Mouse (Mus musculus) lung, embryonic 15.5 days (tissue): ENCODE data around the gene Map4k5. TPM values are rescaled to one million over a fixed set of nuclear protein-coding genes. Genes with fewer than 3 reads are reported as not detected.
A peak's percentile ranks its signal among the peaks of the same experiment; 100 is the strongest.

Experiments used
- ATAC-seq: fragments of 200-750 bp; cut with Nextera tagmentation; 2 replicates; pipeline ENCODE4 v1.8.0; 2017; ENCODE audit warnings: moderate number of reproducible peaks, borderline replicate concordance; ENCODE audit not compliant: low FRiP score, low TSS enrichment; ENCODE audit errors: extremely low read depth
- H3K27ac ChIP-seq: fragments of 300-500 bp; sonication (generic); 2 replicates; pipeline ENCODE4 v1.5.1; 2015; ENCODE audit warnings: moderate library complexity, mild to moderate bottlenecking, inconsistent platforms
- H3K27me3 ChIP-seq: fragments of 300-500 bp; sonication (generic); 2 replicates; pipeline ENCODE4 v1.6.1; 2015; ENCODE audit warnings: inconsistent platforms
- H3K36me3 ChIP-seq: fragments of 300-500 bp; sonication (generic); 2 replicates; pipeline ENCODE4 v1.6.1; 2015; ENCODE audit warnings: inconsistent platforms
- H3K4me1 ChIP-seq: fragments of 300-500 bp; sonication (generic); 2 replicates; pipeline ENCODE4 v1.6.1; 2015; ENCODE audit warnings: inconsistent platforms
- H3K4me2 ChIP-seq: fragments of 300-500 bp; sonication (generic); 2 replicates; pipeline ENCODE4 v1.6.1; 2015; ENCODE audit warnings: inconsistent platforms, mild to moderate bottlenecking, moderate library complexity
- H3K4me3 ChIP-seq: fragments of 300-500 bp; sonication (generic); 2 replicates; pipeline ENCODE4 v1.5.1; 2015; ENCODE audit warnings: mild to moderate bottlenecking, inconsistent platforms
- H3K9ac ChIP-seq: fragments of 300-500 bp; sonication (generic); 2 replicates; pipeline ENCODE4 v1.6.1; 2015; ENCODE audit warnings: inconsistent platforms
- H3K9me3 ChIP-seq: fragments of 300-500 bp; sonication (generic); 2 replicates; pipeline ENCODE4 v1.6.1; 2016; ENCODE audit warnings: inconsistent platforms
- WGBS: fragments of 180-500 bp; shearing (Covaris S2); methylation state at CpG from one replicate; pipeline ENCODE4 v1.1.7; 2015; 5-methylcytosine and 5-hydroxymethylcytosine counted together
- microRNA counts: library from miRNA; unstranded; fragments of <30 nt; microRNA quantifications from one replicate; lab custom pipeline; 2016
- microRNA-seq: library from miRNA; unstranded; fragments of <30 nt; microRNA quantifications from one replicate; pipeline ENCODE4, GENCODE M21; 2016
- polyA plus RNA-seq: library from polyadenylated mRNA; unstranded; fragments of >200 nt; fragmentation: Nextera tagmentation; extraction: Ambion mirVana; gene quantifications from 2 replicates; pipeline ENCODE4 v1.2.1, GENCODE M21; 2015

Map4k5 gene
- polyA plus RNA-seq, 1 experiment from 2014 or later: 35.6 TPM

GRCm38 (mm10) chr12:69757418-69758141 is 135.4 kb downstream of the Map4k5 start:
- WGBS: 2% methylated on average over 22 of the region's 22 CpGs
- H3K4me2 ChIP-seq: peak overlapping the region; percentile 82
- H3K27ac ChIP-seq: peak overlapping the region; percentile 95
- peak overlapping the region; percentile 36 for H3K4me3 ChIP-seq
- H3K4me1 ChIP-seq: peaks cover 40% of the 10 kb centered on the region
- no peaks in the 10 kb centered on the region for H3K36me3 ChIP-seq
- ATAC-seq: peak; percentile 87
- peak overlapping the region; percentile 37; the same call in 1 of the 2 replicates for H3K9ac ChIP-seq
- no peaks in the 10 kb centered on the region for H3K27me3 ChIP-seq
- no peaks in the 10 kb centered on the region for H3K9me3 ChIP-seq

DNA sequence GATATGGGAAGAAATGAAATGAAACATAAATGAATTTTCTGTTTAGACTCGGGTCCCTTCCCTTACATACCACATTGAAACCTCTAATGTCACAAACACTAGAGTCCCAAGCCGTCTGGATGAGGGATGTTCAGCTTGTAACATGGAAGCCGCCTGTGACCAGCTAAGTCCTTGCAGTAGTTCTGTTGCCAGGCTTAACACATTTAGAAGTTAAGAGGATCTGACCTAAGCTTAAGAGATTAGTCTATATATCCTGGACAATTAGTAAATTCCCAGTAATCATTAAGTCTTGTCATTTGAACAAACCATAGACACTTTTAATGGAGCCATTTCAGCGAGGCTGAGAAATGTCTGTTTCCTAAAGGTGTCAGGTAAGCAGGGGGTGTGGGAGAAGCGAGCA is 137.0 kb downstream of the Map4k5 start:
- peaks cover 52% of the 10 kb centered on the region for H3K4me1 ChIP-seq
- 75% methylated on average over 5 of the region's 5 CpGs for WGBS
- no peak overlapping the region for H3K4me3 ChIP-seq
- H3K27me3 ChIP-seq: no peaks in the 10 kb centered on the region
- 0 out of 2 replicates have a peak overlapping the region, but pooled peaks have one; percentile 47 for H3K27ac ChIP-seq
- no peak overlapping the region for H3K9ac ChIP-seq
- no peaks in the 10 kb centered on the region for H3K36me3 ChIP-seq
- no peak for ATAC-seq
- no peak overlapping the region for H3K4me2 ChIP-seq
- no peaks in the 10 kb centered on the region for H3K9me3 ChIP-seq

GRCm38 (mm10) chr12:69753936-69754335 is 139.1 kb downstream of the Map4k5 start:
- Histone ChIP-seq H3K27ac (no peak overlapping the region), H3K9me3 (no peaks in the 10 kb centered on the region), H3K4me3 (no peak overlapping the region), H3K36me3 (no peaks in the 10 kb centered on the region), H3K4me2 (no peak overlapping the region), H3K9ac (no peak overlapping the region), H3K27me3 (no peaks in the 10 kb centered on the region), H3K4me1 (peaks cover 40% of the 10 kb centered on the region)
- 74% methylated on average over 5 of the region's 5 CpGs for WGBS
- no peak for ATAC-seq

MicroRNA genes within 50 kb of the gene (microRNA counts, 519-probe panel; counts per million panel counts)
- microRNA mmu-miR-681 (lab: Ali Mortazavi, UCI): 19.7 counts per million

Small RNAs within 50 kb of the gene (microRNA-seq; reads per million reads assigned to microRNA genes)
- not detected for gene Mir681

Other genes with a start within 250 kb of the Map4k5 start
- gene Sos2, start 211.3 kb downstream of the Map4k5 start, polyA plus RNA-seq: 7.5 and 8.9 TPM in 2 replicates
- 14.6 and 14.9 TPM in 2 replicates for gene L2hgdh, start 168.3 kb downstream of the Map4k5 start, polyA plus RNA-seq
- 28.3 and 30.0 TPM in 2 replicates for gene Atp5s, start 168.2 kb downstream of the Map4k5 start, polyA plus RNA-seq
- gene Cdkl1, start 101.9 kb downstream of the Map4k5 start, polyA plus RNA-seq: 1.4 and 1.6 TPM in 2 replicates
- gene Atl1, start 586 bp downstream of the Map4k5 start, polyA plus RNA-seq: 3.0 and 3.3 TPM in 2 replicates
- gene Sav1, start 93.8 kb upstream of the Map4k5 start, polyA plus RNA-seq: 8.9 and 9.0 TPM in 2 replicates
- gene Nin, start 220.5 kb upstream of the Map4k5 start, polyA plus RNA-seq: 13.1 and 14.6 TPM in 2 replicates